In the genomic region with DNA sequence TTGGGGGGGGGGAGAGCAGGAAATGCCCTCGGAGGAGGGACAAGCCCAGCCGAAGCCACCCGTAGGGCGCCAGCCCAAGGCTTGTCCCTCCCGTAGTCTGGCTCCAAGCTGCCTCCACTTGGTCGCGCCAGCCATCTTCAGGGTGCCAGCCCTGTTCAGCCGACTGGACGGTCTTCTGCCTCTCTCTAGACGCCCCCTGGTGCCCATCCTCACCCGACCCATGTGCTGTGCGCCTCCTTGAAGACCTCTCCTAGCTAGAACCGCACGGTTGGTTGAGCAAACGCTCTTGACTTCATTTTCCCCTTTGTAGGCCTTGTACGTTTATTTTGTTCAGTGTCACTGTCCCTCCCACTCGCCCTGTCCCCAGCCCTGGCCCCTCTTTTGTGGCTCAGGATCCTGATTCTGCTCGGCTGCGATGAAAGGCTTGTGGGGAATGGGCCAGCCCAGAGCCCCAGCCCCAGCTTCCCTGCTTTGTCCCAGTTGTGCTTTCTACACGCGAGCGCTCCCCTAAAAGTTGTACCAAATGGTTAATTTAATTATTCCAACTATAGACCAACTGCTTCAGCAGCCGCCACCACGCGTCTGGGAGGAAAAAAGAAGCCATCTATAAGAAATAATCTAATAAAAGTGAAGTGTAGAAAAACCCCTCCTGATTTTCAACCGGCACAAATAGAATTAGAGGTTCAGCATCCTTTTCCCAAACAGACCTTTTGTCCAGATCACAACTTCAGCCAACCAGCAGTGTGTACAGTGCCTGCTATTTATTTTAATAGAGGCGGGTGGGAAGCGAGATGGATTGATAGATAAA, we compare ENCODE assay signal across 8 mouse cellular contexts. TPM values are rescaled to one million over a fixed set of nuclear protein-coding genes. Genes with fewer than 3 reads are reported as not detected.
DNase-seq lines count a peak whose midpoint lies in the region; ATAC-seq and TF ChIP-seq lines count a peak whose summit lies in the region.

No protein-coding gene starts in this region.

- H3K4me2 ChIP-seq in limb, embryonic 12.5 days = no peak overlapping the region
- H3K4me2 ChIP-seq in stomach, postnatal 0 days (replicated peaks; ENCODE audit: low read depth) = no peak overlapping the region

- H3K9ac ChIP-seq in limb, embryonic 12.5 days (replicated peaks) = no peak overlapping the region
- H3K9ac ChIP-seq in stomach, postnatal 0 days (ENCODE audit: low read length) = no peak overlapping the region

- H3K9me3 ChIP-seq in limb, embryonic 12.5 days = no peaks in the 10 kb centered on the region
- H3K9me3 ChIP-seq in stomach, postnatal 0 days (ENCODE audit: control insufficient read depth, low read length) = no peaks in the 10 kb centered on the region

- H3K27me3 ChIP-seq in limb, embryonic 12.5 days = peaks cover 95% of the 10 kb centered on the region
- peaks cover 38% of the 10 kb centered on the region for H3K27me3 ChIP-seq in stomach, postnatal 0 days (ENCODE audit: control insufficient read depth, insufficient read depth, low read length)

- 4% methylated on average over 28 of the region's 28 CpGs for WGBS in limb, embryonic 12.5 days
- WGBS in stomach, postnatal 0 days = 3% methylated on average over 28 of the region's 28 CpGs

- peak; percentile 23; the same call in 1 of the 2 replicates for ATAC-seq in limb, embryonic 12.5 days (ENCODE audit: insufficient number of reproducible peaks, insufficient read depth, low FRiP score, low TSS enrichment, low read depth)
- ATAC-seq in stomach, postnatal 0 days (ENCODE audit: low FRiP score, low TSS enrichment) = peak; percentile 26; the same call in 1 of the 2 replicates

- H3K4me3 ChIP-seq in limb, embryonic 12.5 days (replicated peaks) = no peak overlapping the region
- H3K4me3 ChIP-seq in stomach, postnatal 0 days (ENCODE audit: low read depth, low read length) = no peak overlapping the region

- no peak for TF ChIP-seq EP300 in stomach, postnatal 0 days (optimal IDR thresholded peaks at IDR 0.05)

- TF ChIP-seq CTCF in stomach, postnatal 0 days (IDR thresholded peaks at IDR 0.05; ENCODE audit: low read depth) = peak; percentile 37

- peaks cover 10% of the 10 kb centered on the region; the same call in 1 of the 2 replicates for H3K4me1 ChIP-seq in limb, embryonic 12.5 days (replicated peaks)
- no peaks in the 10 kb centered on the region for H3K4me1 ChIP-seq in stomach, postnatal 0 days (replicated peaks; ENCODE audit: control insufficient read depth, insufficient read depth)

- peak; percentile 29 to 45 for DNase-seq in cerebellum, postnatal 14 days
- DNase-seq in cerebellum, adult 8-10 months = no peak
- peak; percentile 44 for DNase-seq in right cerebral cortex, postnatal 4 days
- DNase-seq in right cerebral cortex, adult 18-20 months = no peak
- DNase-seq in stomach, postnatal 0 days (ENCODE audit: low spot score) = peak; percentile 22
- no peak for DNase-seq in Muller cell, postnatal 12 days (ENCODE audit: inconsistent ontology term)
- no peak for DNase-seq in spleen, postnatal 4 days (ENCODE audit: low spot score in 2 of 2)

- H3K27ac ChIP-seq in limb, embryonic 12.5 days = no peak overlapping the region
- H3K27ac ChIP-seq in stomach, postnatal 0 days (replicated peaks) = no peak overlapping the region

- no peaks in the 10 kb centered on the region for H3K36me3 ChIP-seq in limb, embryonic 12.5 days
- no peaks in the 10 kb centered on the region for H3K36me3 ChIP-seq in stomach, postnatal 0 days (ENCODE audit: control insufficient read depth, insufficient read depth, low read length)

RNA-seq across cellular contexts. Expression of a gene that starts 2.9 kb away (rescaled TPM):
- polyA plus RNA-seq in limb, embryonic 12.5 days (2016; fragmentation: Nextera tagmentation; extraction: Ambion mirVana) = 0.13 and 0.15 TPM in 2 replicates
- 5.7 and 6.2 TPM in 2 replicates for polyA plus RNA-seq in stomach, postnatal 0 days (2015; fragmentation: Nextera tagmentation; extraction: Ambion mirVana)

Comparison
In these comparisons a context has a peak if more than half of its experiments do, and no peak if none do; other contexts are left out.
1. DNase-seq: peak in cerebellum, postnatal 14 days (2 of 2), right cerebral cortex, postnatal 4 days (single experiment) and stomach, postnatal 0 days (single experiment); none in cerebellum, adult 8-10 months (single experiment), right cerebral cortex, adult 18-20 months (single experiment), Muller cell, postnatal 12 days (single experiment) and spleen, postnatal 4 days (0 of 2).